Mouse (Mus musculus): Measurements from ENCODE around the gene Sumo2. TPM values are rescaled to one million over a fixed set of nuclear protein-coding genes. Genes with fewer than 3 reads are reported as not detected.
"Not testable (repeated sequence)": the region's sequence is repeated elsewhere in the genome, so short reads cannot be mapped to it uniquely, and the experiment has no call there.

Gene Sumo2
- polyA plus RNA-seq, 1 experiment from 2014 or later: 1,184 TPM

GRCm38 (mm10) chr11:115496559-115496958 is 39.5 kb downstream of the Sumo2 start:
- not testable (repeated sequence) for H3K9ac ChIP-seq; H3K4me1 ChIP-seq; H3K4me2 ChIP-seq (replicated peaks); H3K4me3 ChIP-seq; H3K27me3 ChIP-seq (replicated peaks); H3K9me3 ChIP-seq; H3K27ac ChIP-seq; ATAC-seq (ENCODE audit: low FRiP score, low read depth)
- peaks cover 48% of the 10 kb centered on the region for H3K36me3 ChIP-seq
- 93% methylated on average over 9 of the region's 9 CpGs for WGBS

- H3K27me3 ChIP-seq (replicated peaks): no peaks in the 10 kb centered on the region
- no peaks in the 10 kb centered on the region for H3K9me3 ChIP-seq
- 45% methylated on average over 6 of the region's 6 CpGs for WGBS
- ATAC-seq (ENCODE audit: low FRiP score, low read depth): no peak
- H3K4me3 ChIP-seq: no peak overlapping the region
- peaks cover 18% of the 10 kb centered on the region for H3K4me1 ChIP-seq
- peak overlapping the region; percentile 62; the same call in 1 of the 2 replicates for H3K9ac ChIP-seq
- H3K36me3 ChIP-seq: peaks cover 21% of the 10 kb centered on the region
- peak overlapping the region; percentile 85 for H3K4me2 ChIP-seq (replicated peaks)
- no peak overlapping the region for H3K27ac ChIP-seq
Observed at GRCm38 (mm10) chr11:115492387-115492786, 43.7 kb downstream of the Sumo2 start.

- ATAC-seq (ENCODE audit: low FRiP score, low read depth): peak; percentile 93
- H3K36me3 ChIP-seq: peaks cover 15% of the 10 kb centered on the region
- H3K4me2 ChIP-seq (replicated peaks): peak within 1 kb of the TSS; percentile 85
- peak within 1 kb of the TSS; percentile 69 for H3K4me3 ChIP-seq
- H3K9me3 ChIP-seq: no peaks in the 10 kb centered on the region
- H3K27me3 ChIP-seq (replicated peaks): no peaks in the 10 kb centered on the region
- peak within 1 kb of the TSS; percentile 62 for H3K9ac ChIP-seq
- 0 out of 2 replicates have a peak within 1 kb of the TSS, but pooled peaks have one; percentile 20 for H3K27ac ChIP-seq
- H3K4me1 ChIP-seq: peaks cover 18% of the 10 kb centered on the region
- under 1% methylated on average over 43 of the region's 43 CpGs for WGBS
Observed at GRCm38 (mm10) chr11:115491356-115492083, 44.6 kb downstream of the Sumo2 start, which contains the start of gene Nt5c. TSS of gene Nt5c (minus strand) at chr11:115491862.

GRCm38 (mm10) chr11:115490441-115491355 is 45.4 kb downstream of the Sumo2 start:
- Histone ChIP-seq H3K9ac (peak overlapping the region; percentile 62), H3K36me3 (peaks cover 20% of the 10 kb centered on the region), H3K4me2 (replicated peaks) (peak overlapping the region; percentile 85), H3K27ac (no peak overlapping the region), H3K4me3 (peak overlapping the region; percentile 69), H3K27me3 (replicated peaks) (no peaks in the 10 kb centered on the region), H3K9me3 (no peaks in the 10 kb centered on the region), H3K4me1 (peaks cover 18% of the 10 kb centered on the region)
- 28% methylated on average over 25 of the region's 25 CpGs for WGBS
- peak; percentile 57 for ATAC-seq (ENCODE audit: low FRiP score, low read depth)

- no peak for ATAC-seq (ENCODE audit: low FRiP score, low read depth)
- H3K9me3 ChIP-seq: no peaks in the 10 kb centered on the region
- H3K36me3 ChIP-seq: peaks cover 20% of the 10 kb centered on the region
- peaks cover 18% of the 10 kb centered on the region for H3K4me1 ChIP-seq
- H3K27me3 ChIP-seq (replicated peaks): no peaks in the 10 kb centered on the region
- H3K9ac ChIP-seq: no peak overlapping the region
- H3K27ac ChIP-seq: no peak overlapping the region
- no peak overlapping the region for H3K4me2 ChIP-seq (replicated peaks)
- 90% methylated on average over 19 of the region's 19 CpGs for WGBS
- H3K4me3 ChIP-seq: no peak overlapping the region
Observed at GRCm38 (mm10) chr11:115488551-115489104, 47.4 kb downstream of the Sumo2 start.

- no peak overlapping the region for H3K4me3 ChIP-seq
- ATAC-seq (ENCODE audit: low FRiP score, low read depth): no peak
- no peak overlapping the region for H3K27ac ChIP-seq
- no peak overlapping the region for H3K4me2 ChIP-seq (replicated peaks)
- no peaks in the 10 kb centered on the region for H3K9me3 ChIP-seq
- H3K4me1 ChIP-seq: no peaks in the 10 kb centered on the region; the same call in 1 of the 2 replicates
- no peaks in the 10 kb centered on the region for H3K27me3 ChIP-seq (replicated peaks)
- no peak overlapping the region for H3K9ac ChIP-seq
- WGBS: 59% methylated on average over 12 of the region's 12 CpGs
- peaks cover 20% of the 10 kb centered on the region for H3K36me3 ChIP-seq
Observed at GRCm38 (mm10) chr11:115485155-115485554, 50.9 kb downstream of the Sumo2 start.

GRCm38 (mm10) chr11:115483726-115484125 is 52.4 kb downstream of the Sumo2 start:
- Histone ChIP-seq H3K27me3 (replicated peaks) (no peaks in the 10 kb centered on the region), H3K27ac (no peak overlapping the region), H3K4me3 (no peak overlapping the region), H3K9me3 (no peaks in the 10 kb centered on the region), H3K9ac (no peak overlapping the region), H3K4me2 (replicated peaks) (no peak overlapping the region), H3K36me3 (peaks cover 8% of the 10 kb centered on the region), H3K4me1 (no peaks in the 10 kb centered on the region; the same call in 1 of the 2 replicates)
- WGBS: 18% methylated on average over 6 of the region's 6 CpGs
- ATAC-seq (ENCODE audit: low FRiP score, low read depth): no peak

GRCm38 (mm10) chr11:115483278-115483677 is 52.8 kb downstream of the Sumo2 start:
- no peaks in the 10 kb centered on the region for H3K9me3 ChIP-seq
- H3K27me3 ChIP-seq (replicated peaks): no peaks in the 10 kb centered on the region
- no peaks in the 10 kb centered on the region; the same call in 1 of the 2 replicates for H3K4me1 ChIP-seq
- H3K4me3 ChIP-seq: no peak overlapping the region
- ATAC-seq (ENCODE audit: low FRiP score, low read depth): no peak
- 71% methylated on average over 11 of the region's 11 CpGs for WGBS
- H3K9ac ChIP-seq: no peak overlapping the region
- no peak overlapping the region for H3K4me2 ChIP-seq (replicated peaks)
- H3K36me3 ChIP-seq: 0 out of 2 replicates have a peak, but pooled peaks cover 5% of the 10 kb centered on the region
- H3K27ac ChIP-seq: no peak overlapping the region

GRCm38 (mm10) chr11:115481553-115482259 is 54.4 kb downstream of the Sumo2 start:
- ATAC-seq (ENCODE audit: low FRiP score, low read depth): no peak
- no peaks in the 10 kb centered on the region for H3K27me3 ChIP-seq (replicated peaks)
- no peak overlapping the region for H3K27ac ChIP-seq
- no peaks in the 10 kb centered on the region for H3K9me3 ChIP-seq
- H3K4me1 ChIP-seq: peaks cover 2% of the 10 kb centered on the region; the same call in 1 of the 2 replicates
- WGBS: 83% methylated on average over 6 of the region's 6 CpGs
- H3K4me2 ChIP-seq (replicated peaks): no peak overlapping the region
- no peak overlapping the region for H3K4me3 ChIP-seq
- H3K9ac ChIP-seq: no peak overlapping the region
- H3K36me3 ChIP-seq: 0 out of 2 replicates have a peak, but pooled peaks cover 5% of the 10 kb centered on the region

- Histone ChIP-seq H3K27me3 (replicated peaks) (no peaks in the 10 kb centered on the region), H3K9me3 (no peaks in the 10 kb centered on the region), H3K36me3 (no peaks in the 10 kb centered on the region), H3K4me2 (replicated peaks) (no peak overlapping the region), H3K27ac (no peak overlapping the region), H3K4me3 (no peak overlapping the region), H3K4me1 (peaks cover 21% of the 10 kb centered on the region), H3K9ac (no peak overlapping the region)
- ATAC-seq (ENCODE audit: low FRiP score, low read depth): no peak
- 88% methylated on average over 9 of the region's 9 CpGs for WGBS
Observed at GRCm38 (mm10) chr11:115478296-115478938, 57.7 kb downstream of the Sumo2 start.

- H3K27me3 ChIP-seq (replicated peaks); H3K36me3 ChIP-seq; H3K9ac ChIP-seq; H3K4me3 ChIP-seq; ATAC-seq (ENCODE audit: low FRiP score, low read depth); H3K27ac ChIP-seq; H3K4me2 ChIP-seq (replicated peaks); H3K9me3 ChIP-seq: not testable (repeated sequence)
- WGBS: 86% methylated on average over 7 of the region's 7 CpGs
- H3K4me1 ChIP-seq: peaks cover 24% of the 10 kb centered on the region
Observed at GRCm38 (mm10) chr11:115477388-115477787, 58.7 kb downstream of the Sumo2 start.
